Mouse (Mus musculus) E14TG2a.4 (cell line): ENCODE measurements at regions not wholly inside any gene's neighbourhood (a gene's known extent, or its start where the extent isn't known, plus 50 kb on each side); places are given as distances from the start of the nearest gene placed in this dataset.

Experiments used
- CTCF ChIP-seq: conservative IDR thresholded peaks from 2 replicates; pipeline ENCODE4 v1.5.1; 2014; ENCODE audit warnings: low read length
- NANOG ChIP-seq: IDR thresholded peaks from 2 replicates; pipeline ENCODE4 v1.6.1; 2014; ENCODE audit warnings: borderline replicate concordance, low read length, mixed read lengths
- POU5F1 ChIP-seq: IDR thresholded peaks from 2 replicates; pipeline ENCODE4 v1.6.1; 2014; ENCODE audit warnings: low read length, borderline replicate concordance

- TF ChIP-seq CTCF (no peak), NANOG (no peak), POU5F1 (no peak)
Observed at GRCm38 (mm10) chr5:83811309-83811708, 456.3 kb upstream of the Tecrl start.
